Mouse (Mus musculus) G1E (cell line): ENCODE results near the gene Bbs12.

Experiments
- CTCF ChIP-seq: IDR thresholded peaks from 2 replicates; pipeline ENCODE4 v1.5.1; 2012; ENCODE audit warnings: low read depth, low read length, inconsistent platforms, mixed read lengths
- GATA1 ChIP-seq: IDR thresholded peaks from 2 replicates; pipeline ENCODE4 v1.6.1; 2012; ENCODE audit warnings: borderline replicate concordance, low read length, inconsistent platforms, mixed read lengths
- TAL1 ChIP-seq: conservative IDR thresholded peaks from 2 replicates; pipeline ENCODE4 v1.6.1; 2012; ENCODE audit warnings: low read depth, low read length, inconsistent platforms, mixed read lengths

- no peak for TF ChIP-seq CTCF
- TF ChIP-seq GATA1, result no peak
- no peak for TF ChIP-seq TAL1
These were observed 52.8 kb downstream of the Bbs12 start for GRCm38 (mm10) chr3:37365144-37365543.
